Mouse (Mus musculus): ENCODE results near the gene Gm11985.
"Not testable (repeated sequence)": the region's sequence is repeated elsewhere in the genome, so short reads cannot be mapped to it uniquely, and the experiment has no call there.

Gene Gm11985

GRCm38 (mm10) chr11:7188469-7188868, at the start of gene Gm11985:
Gm11985 (minus strand) TSS chr11:7188569.
- in situ Hi-C loops (cut with MboI; ENCODE audit: low sequenced_read_pairs), result no loop called here

- in situ Hi-C loops (cut with MboI; ENCODE audit: low sequenced_read_pairs), result no loop called here
Measured at GRCm38 (mm10) chr11:7237712-7238111, 49.3 kb upstream of the Gm11985 start.

DNA sequence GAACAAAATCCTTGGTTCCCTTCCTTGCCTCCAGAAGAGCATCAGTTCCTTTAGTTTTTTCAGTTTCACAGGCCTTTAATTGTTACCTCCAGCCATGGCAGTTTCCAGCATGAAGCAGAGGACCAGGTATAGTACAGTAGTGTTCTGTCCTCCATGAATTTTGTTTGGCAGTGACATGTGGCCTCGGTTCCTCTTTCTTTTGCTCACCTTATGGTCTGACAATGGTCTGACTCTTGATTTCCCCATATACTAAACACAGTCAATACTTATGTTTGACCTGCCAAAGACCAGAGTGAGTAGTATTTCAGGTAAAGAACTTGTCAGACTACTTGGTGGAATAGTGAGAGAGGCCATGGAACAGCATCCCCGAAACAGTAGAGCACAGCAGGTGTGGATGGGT, 48.4 kb upstream of the Gm11985 start:
- in situ Hi-C loops (cut with MboI; ENCODE audit: low sequenced_read_pairs), result no loop called here

GRCm38 (mm10) chr11:7234981-7235609, 46.7 kb upstream of the Gm11985 start:
- in situ Hi-C loops (cut with MboI; ENCODE audit: low sequenced_read_pairs), result no loop called here

- in situ Hi-C loops (cut with MboI; ENCODE audit: low sequenced_read_pairs), result no loop called here
Measured at GRCm38 (mm10) chr11:7234436-7234835, 46.1 kb upstream of the Gm11985 start.

- in situ Hi-C loops (cut with MboI; ENCODE audit: low sequenced_read_pairs), result no loop called here
Measured at GRCm38 (mm10) chr11:7233333-7233732, 45.0 kb upstream of the Gm11985 start.

GRCm38 (mm10) chr11:7231958-7232357, 43.6 kb upstream of the Gm11985 start:
- in situ Hi-C loops (cut with MboI; ENCODE audit: low sequenced_read_pairs), result no loop called here

GRCm38 (mm10) chr11:7230000-7230399, 41.6 kb upstream of the Gm11985 start:
- in situ Hi-C loops (cut with MboI; ENCODE audit: low sequenced_read_pairs), result no loop called here

DNA sequence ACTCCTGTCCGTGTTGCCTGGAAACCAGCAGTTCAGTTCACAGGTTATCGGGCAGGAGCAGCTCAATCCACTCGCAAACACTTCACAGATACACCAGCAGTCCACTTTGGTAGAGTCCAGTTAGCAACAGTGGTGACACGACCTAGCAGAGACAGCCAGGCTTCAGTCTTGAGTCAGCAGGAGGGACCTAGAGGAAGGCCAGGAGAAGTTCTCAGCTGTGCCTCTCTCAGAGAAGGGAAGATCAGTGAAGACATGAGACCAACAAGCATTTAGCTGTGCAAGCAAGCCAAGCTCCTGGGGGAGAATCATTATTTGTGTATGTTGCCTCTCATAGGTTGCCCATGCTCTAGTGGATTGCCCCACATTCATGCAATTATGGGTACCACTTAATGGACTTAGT, 39.7 kb upstream of the Gm11985 start:
- in situ Hi-C loops (cut with MboI; ENCODE audit: low sequenced_read_pairs), result no loop called here

DNA sequence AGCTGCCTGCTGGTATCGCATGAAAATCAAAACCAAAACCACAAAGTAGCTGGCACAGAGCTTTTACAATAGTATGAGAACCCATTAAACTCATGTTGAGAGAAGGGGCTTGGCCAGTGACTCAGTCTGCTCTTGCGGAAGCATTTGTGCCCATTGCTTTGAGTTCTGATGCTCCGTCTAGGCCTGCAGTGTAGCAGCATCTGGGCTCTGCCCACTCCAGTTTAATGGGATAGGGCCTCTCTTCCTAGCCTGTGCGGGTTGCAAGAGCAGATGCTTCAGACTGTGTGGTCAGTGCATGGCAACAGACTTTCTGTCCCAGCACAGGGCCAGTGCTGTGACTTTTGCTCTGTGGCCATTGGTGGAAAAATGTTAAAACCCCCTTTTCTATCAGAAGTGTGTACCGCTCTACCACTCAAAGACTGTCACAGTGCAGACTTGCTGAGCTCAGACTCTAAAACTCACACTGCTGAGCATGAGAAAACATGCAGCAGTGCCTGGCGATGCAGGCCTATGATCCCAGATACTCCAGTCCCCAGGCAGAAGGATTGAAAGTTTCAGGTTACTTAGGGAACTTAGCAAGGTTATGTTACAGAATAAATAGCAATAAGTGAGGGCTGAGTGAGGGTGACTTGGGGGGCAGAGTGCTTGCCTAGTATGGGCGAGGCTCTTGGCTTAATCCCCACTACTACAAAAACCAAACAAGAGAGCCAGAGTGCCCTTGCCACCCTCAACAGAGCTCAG, 38.6 kb upstream of the Gm11985 start:
- in situ Hi-C loops (cut with MboI; ENCODE audit: low sequenced_read_pairs), result no loop called here

GRCm38 (mm10) chr11:7226200-7226599, 37.8 kb upstream of the Gm11985 start:
- in situ Hi-C loops (cut with MboI; ENCODE audit: low sequenced_read_pairs), result no loop called here

DNA sequence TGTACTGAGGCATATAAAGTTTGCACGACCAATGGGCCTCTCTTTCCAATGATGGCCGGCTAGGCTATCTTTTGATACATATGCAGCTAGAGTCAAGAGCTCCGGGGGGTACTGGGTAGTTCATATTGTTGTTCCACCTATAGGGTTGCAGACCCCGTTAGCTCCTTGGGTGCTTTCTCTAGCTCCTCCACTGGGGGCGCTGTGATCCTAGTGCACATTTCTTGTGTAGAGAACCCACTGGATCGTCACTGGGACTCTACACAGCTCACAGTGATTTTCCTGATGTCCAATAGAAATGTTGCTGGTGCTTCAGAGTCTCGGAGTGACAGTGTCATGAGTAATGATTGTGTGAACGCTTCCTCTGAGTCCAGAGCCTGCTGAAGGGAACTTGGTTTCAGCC, 33.5 kb upstream of the Gm11985 start:
- in situ Hi-C loops (cut with MboI; ENCODE audit: low sequenced_read_pairs), result not testable (repeated sequence)

GRCm38 (mm10) chr11:7215703-7216102, 27.3 kb upstream of the Gm11985 start:
- in situ Hi-C loops (cut with MboI; ENCODE audit: low sequenced_read_pairs), result no loop called here

- in situ Hi-C loops (cut with MboI; ENCODE audit: low sequenced_read_pairs), result no loop called here
Measured at GRCm38 (mm10) chr11:7214761-7215160, 26.4 kb upstream of the Gm11985 start.

GRCm38 (mm10) chr11:7214342-7214660, 25.9 kb upstream of the Gm11985 start:
- in situ Hi-C loops (cut with MboI; ENCODE audit: low sequenced_read_pairs), result no loop called here

GRCm38 (mm10) chr11:7213501-7214341, 25.4 kb upstream of the Gm11985 start, which contains the start of gene Igfbp3:
Igfbp3 (minus strand) TSS chr11:7213923.
- in situ Hi-C loops (cut with MboI; ENCODE audit: low sequenced_read_pairs), result no loop called here

- in situ Hi-C loops (cut with MboI; ENCODE audit: low sequenced_read_pairs), result no loop called here
Measured at GRCm38 (mm10) chr11:7213161-7213500, 24.8 kb upstream of the Gm11985 start.

- in situ Hi-C loops (cut with MboI; ENCODE audit: low sequenced_read_pairs), result no loop called here
Measured at GRCm38 (mm10) chr11:7212126-7212798, 23.9 kb upstream of the Gm11985 start.

- in situ Hi-C loops (cut with MboI; ENCODE audit: low sequenced_read_pairs), result no loop called here
Measured at GRCm38 (mm10) chr11:7211211-7211610, 22.8 kb upstream of the Gm11985 start.

- in situ Hi-C loops (cut with MboI; ENCODE audit: low sequenced_read_pairs), result no loop called here
Measured at GRCm38 (mm10) chr11:7210343-7210742, 22.0 kb upstream of the Gm11985 start.

GRCm38 (mm10) chr11:7203846-7204245, 15.5 kb upstream of the Gm11985 start:
- in situ Hi-C loops (cut with MboI; ENCODE audit: low sequenced_read_pairs), result no loop called here

Measured in CH12F3 (cell line).